Mouse (Mus musculus) lung, postnatal 14 days (tissue): ENCODE data around the gene Hist1h3a.
A peak's percentile ranks its signal among the peaks of the same experiment; 100 is the strongest.

Experiments
- DNase-seq: peaks from one replicate; pipeline ENCODE4 v3.0.0; 2021

Hist1h3a gene

DNA sequence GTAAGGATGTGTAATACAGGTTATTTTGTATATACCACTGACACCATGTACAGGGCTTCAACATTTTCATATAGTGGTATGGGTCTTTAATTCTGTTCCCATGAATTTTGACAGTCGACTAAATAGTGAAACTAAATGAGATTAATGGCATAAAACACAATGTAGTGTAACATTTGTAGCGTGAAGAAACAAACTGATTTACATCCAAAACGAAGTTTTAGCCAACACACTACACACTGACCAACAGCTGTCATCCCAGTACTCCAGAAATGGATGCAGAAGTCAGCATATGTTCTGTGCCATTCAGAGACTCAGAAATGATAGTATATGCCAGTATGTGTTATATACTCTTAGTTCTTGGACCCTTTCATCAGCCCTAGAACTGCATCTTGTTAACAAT lies 4.3 kb downstream of the Hist1h3a start:
- DNase-seq, result no peak

DNA sequence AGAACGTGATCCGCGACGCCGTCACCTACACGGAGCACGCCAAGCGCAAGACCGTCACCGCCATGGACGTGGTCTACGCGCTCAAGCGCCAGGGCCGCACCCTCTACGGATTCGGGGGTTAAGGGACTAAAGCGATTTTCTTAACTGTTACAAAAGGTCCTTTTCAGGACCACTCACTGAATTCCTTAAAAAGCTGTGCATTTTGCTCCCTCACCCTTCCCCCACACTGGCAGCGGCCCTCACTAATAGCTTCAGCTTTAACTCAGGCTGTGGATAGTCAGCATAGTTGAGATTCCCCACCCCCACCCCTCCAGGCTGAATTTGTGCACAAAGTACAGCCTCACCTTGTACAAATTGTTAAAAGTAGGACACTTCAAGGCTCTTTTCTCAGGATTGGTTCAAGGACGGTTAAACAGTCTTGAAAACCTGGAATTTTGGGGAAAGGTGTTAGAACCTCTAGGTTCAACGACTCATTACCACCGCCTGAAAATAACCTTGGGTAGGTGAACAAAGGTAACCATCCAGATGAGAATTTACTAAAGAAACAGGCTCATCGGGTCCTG lies 4.9 kb downstream of the Hist1h3a start:
- no peak for DNase-seq

- DNase-seq, result peak; percentile 91
Measured at GRCm38 (mm10) chr13:23756790-23757189, 5.4 kb downstream of the Hist1h3a start, which contains the start of gene Hist1h4b. TSS of gene Hist1h4b (plus strand) at chr13:23757013.

GRCm38 (mm10) chr13:23755000-23755399 lies 7.2 kb downstream of the Hist1h3a start:
- no peak for DNase-seq

GRCm38 (mm10) chr13:23753314-23754078 lies 8.7 kb downstream of the Hist1h3a start:
- DNase-seq, result no peak

- DNase-seq, result no peak
Measured at GRCm38 (mm10) chr13:23752742-23753172, 9.4 kb downstream of the Hist1h3a start.

DNA sequence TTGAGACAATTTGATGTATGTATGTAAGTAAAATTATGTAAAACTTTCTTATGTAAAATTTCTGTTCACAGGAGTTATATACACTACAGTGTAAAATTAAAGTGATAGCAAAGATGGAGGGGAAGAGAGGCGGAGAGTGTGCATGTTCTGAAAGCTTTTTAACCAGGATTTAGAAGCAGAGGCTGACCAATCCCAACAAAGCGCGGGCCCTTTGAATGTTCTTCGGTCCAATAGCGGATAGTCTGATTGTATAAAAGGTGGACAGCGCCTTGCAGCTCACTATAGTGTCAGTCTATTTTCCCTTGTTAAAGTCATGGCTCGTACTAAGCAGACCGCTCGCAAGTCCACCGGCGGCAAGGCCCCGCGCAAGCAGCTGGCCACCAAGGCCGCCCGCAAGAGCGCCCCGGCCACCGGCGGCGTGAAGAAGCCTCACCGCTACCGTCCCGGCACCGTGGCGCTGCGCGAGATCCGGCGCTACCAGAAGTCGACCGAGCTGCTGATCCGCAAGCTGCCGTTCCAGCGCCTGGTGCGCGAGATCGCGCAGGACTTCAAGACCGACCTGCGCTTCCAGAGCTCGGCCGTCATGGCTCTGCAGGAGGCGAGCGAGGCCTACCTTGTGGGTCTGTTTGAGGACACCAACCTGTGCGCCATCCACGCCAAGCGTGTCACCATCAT lies 10.0 kb downstream of the Hist1h3a start, which contains the start of gene Hist1h3b:
Hist1h3b (plus strand) TSS at position 201 of the 675 bp plus-strand sequence.
- DNase-seq, result peak; percentile 88

- no peak for DNase-seq
Measured at GRCm38 (mm10) chr13:23751478-23751956, 10.7 kb downstream of the Hist1h3a start.

DNA sequence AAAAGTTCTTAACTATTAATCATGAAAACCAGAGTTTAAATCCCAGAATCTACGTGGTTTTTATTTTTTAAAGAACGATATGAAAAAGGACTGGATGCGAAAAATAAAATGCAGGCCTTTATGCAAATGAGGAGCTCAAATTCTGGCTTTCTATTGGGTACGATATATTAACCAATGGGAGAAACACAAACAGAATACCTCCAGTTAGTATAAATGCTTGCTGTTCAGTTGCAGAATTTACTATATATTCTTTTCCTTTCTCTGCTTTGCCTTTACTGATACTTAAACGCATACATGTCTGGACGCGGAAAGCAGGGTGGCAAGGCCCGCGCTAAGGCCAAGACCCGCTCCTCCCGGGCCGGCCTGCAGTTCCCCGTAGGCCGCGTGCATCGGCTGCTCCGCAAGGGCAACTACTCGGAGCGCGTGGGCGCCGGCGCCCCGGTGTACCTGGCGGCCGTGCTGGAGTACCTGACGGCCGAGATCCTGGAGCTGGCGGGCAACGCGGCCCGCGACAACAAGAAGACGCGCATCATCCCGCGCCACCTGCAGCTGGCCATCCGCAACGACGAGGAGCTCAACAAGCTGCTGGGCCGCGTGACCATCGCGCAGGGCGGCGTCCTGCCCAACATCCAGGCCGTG lies 11.2 kb downstream of the Hist1h3a start, which contains the start of gene Hist1h2ab:
Hist1h2ab (plus strand) TSS at position 288 of the 639 bp plus-strand sequence.
- DNase-seq, result peak; percentile 22

GRCm38 (mm10) chr13:23749563-23750121 lies 12.5 kb downstream of the Hist1h3a start:
- DNase-seq, result no peak

GRCm38 (mm10) chr13:23747892-23748288 lies 14.3 kb downstream of the Hist1h3a start:
- no peak for DNase-seq

DNA sequence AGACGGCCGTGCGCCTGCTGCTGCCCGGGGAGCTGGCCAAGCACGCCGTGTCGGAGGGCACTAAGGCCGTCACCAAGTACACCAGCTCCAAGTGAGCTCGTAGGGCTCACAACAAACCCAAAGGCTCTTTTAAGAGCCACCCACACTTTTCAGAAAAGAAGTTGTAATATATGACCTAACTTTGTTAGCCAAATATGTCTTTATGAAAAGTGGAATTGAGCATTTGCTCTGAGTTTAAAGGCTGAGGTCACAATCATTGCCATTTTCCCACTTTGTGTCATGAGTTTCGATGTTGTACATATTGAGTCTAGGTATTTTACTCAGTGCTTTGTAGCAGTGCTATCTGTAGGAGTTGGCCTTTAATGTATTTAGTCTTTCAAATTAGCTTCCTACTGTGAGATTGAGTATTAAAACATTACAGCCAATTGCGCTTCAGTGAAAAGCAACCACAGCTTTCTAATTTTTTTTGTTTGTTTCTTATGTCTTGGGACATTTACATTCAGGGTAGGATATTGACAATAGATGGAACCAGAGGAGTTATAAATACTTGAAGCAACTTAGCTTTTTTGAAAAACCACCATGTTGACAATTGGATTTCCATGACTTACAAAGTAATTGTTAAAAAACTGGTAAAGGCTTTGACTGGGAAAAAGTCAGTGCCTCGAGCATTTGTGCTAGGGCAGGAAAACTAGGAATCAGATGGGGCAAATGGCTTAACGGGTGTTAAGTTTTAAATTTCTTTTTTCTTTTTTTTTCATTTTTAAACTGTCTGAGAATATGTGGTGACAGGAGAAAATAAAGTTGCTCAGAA lies 14.9 kb downstream of the Hist1h3a start:
- no peak for DNase-seq

DNA sequence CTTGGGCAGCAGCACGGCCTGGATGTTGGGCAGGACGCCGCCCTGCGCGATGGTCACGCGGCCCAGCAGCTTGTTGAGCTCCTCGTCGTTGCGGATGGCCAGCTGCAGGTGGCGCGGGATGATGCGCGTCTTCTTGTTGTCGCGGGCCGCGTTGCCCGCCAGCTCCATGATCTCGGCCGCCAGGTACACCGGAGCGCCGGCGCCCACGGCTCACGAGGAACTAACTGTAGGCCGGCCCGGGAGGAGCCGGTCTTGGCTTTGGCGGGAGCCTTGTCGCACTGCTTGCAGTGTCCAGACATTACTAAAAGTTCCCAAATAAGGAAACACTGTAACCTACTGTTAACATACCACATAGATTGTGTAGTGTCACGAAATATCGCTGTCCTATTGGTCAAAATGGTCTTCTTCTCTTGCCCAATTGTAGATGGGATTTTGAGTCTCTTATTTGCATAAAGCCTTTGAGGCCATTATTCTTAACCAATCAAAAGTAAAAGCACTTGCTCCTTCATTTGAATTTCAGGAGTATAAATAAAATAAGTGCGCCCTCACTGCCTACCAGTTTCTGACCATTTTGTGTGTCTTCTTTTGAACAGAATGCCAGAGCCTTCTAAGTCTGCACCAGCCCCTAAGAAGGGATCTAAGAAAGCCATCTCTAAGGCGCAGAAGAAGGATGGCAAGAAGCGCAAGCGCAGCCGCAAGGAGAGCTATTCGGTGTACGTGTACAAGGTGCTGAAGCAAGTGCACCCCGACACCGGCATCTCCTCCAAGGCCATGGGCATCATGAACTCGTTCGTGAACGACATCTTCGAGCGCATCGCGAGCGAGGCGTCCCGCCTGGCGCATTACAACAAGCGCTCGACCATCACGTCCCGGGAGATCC lies 15.7 kb downstream of the Hist1h3a start, which contains the start of gene Hist1h2bb:
Hist1h2bb (plus strand) TSS at position 534 of the 880 bp plus-strand sequence.
- peak; percentile 56 for DNase-seq

GRCm38 (mm10) chr13:23745381-23746161 lies 16.6 kb downstream of the Hist1h3a start, which contains the start of gene Hist1h3c:
TSS of gene Hist1h3c (minus strand) at chr13:23745602.
- peak; percentile 88 for DNase-seq

GRCm38 (mm10) chr13:23744421-23745380 lies 17.5 kb downstream of the Hist1h3a start:
- DNase-seq, result no peak

- no peak for DNase-seq
Measured at GRCm38 (mm10) chr13:23743963-23744362, 18.2 kb downstream of the Hist1h3a start.

DNA sequence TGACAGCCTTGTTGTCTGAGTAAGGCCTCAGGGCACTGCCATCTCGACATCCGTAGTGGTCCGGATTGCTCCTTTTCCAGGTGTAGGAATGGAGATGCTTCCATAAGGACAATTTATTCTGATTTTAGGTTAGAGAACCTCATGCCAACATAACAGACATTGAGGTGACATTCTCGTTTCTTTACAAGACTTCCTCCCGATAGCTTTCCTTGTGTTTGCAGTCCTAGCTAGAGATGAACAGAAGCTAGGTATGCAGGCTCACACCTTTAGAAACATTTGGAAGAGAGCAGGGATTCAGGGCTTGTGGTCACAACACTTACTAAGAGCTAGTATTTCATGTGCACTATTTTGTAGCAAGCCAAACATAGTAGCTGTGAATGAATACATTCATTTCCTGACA lies 19.0 kb downstream of the Hist1h3a start:
- no peak for DNase-seq

- no peak for DNase-seq
Measured at GRCm38 (mm10) chr13:23742007-23742406, 20.2 kb downstream of the Hist1h3a start.
